Mouse (Mus musculus) erythroblast, embryonic 14.5 days (primary cell): ENCODE results near the gene Iffo2. TPM values are rescaled to one million over a fixed set of nuclear protein-coding genes. Genes with fewer than 3 reads are reported as not detected.

Experiments
- H3K27me3 ChIP-seq: 2 replicates; pipeline ENCODE4 v1.6.1; 2012; ENCODE audit warnings: inconsistent platforms; ENCODE audit not compliant: control insufficient read depth
- H3K36me3 ChIP-seq: 2 replicates; pipeline ENCODE4 v1.6.1; 2012; ENCODE audit warnings: mild to moderate bottlenecking, inconsistent platforms; ENCODE audit not compliant: control insufficient read depth
- H3K4me1 ChIP-seq: 2 replicates; pipeline ENCODE4 v1.6.1; 2012; ENCODE audit warnings: inconsistent platforms; ENCODE audit not compliant: control insufficient read depth
- H3K4me3 ChIP-seq: replicated peaks from 2 replicates; pipeline ENCODE3; 2012; ENCODE audit warnings: moderate library complexity, mild to moderate bottlenecking, inconsistent platforms
- H3K9me3 ChIP-seq: 2 replicates; pipeline ENCODE4 v1.6.1; 2012; ENCODE audit warnings: low read length, inconsistent platforms, mixed read lengths; ENCODE audit not compliant: control insufficient read depth
- GATA1 ChIP-seq: IDR thresholded peaks from 2 replicates; pipeline ENCODE4 v1.6.1; 2012; ENCODE audit warnings: low read length, inconsistent platforms, mixed read lengths
- TAL1 ChIP-seq: IDR thresholded peaks from 3 replicates; pipeline ENCODE4 v1.6.1; 2012; ENCODE audit warnings: low read length, inconsistent platforms, mixed read lengths
- polyA plus RNA-seq: library from polyadenylated mRNA; stranded (reverse); fragments of >175 nt; gene quantifications from 2 replicates; pipeline ENCODE4 v1.2.3, GENCODE M21; 2012

The Iffo2 gene
- polyA plus RNA-seq, 1 experiment = not detected

DNA sequence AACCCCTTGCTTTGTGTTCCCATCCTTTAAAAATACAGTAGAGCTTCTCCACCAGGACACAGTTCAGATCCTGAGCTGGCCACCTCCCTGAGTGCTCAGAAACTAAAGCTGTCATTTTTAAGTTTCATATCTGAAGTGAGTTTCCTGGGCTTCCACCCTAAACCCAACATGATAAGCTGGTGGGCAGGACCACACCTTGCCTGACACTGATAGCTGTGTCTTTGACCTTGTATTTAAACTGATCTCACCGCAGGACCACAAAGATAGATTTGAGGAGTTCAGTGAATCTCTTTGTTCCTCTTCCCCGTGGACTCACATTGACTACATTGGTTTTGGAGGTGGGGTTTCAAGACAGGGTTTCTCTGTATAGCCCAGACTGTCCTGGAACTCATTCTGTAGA lies 17.4 kb upstream of the Iffo2 start:
- no peaks in the 10 kb centered on the region for H3K9me3 ChIP-seq
- no peak for TF ChIP-seq TAL1
- TF ChIP-seq GATA1 = no peak
- peaks cover 8% of the 10 kb centered on the region for H3K4me1 ChIP-seq
- H3K27me3 ChIP-seq = no peaks in the 10 kb centered on the region
- H3K4me3 ChIP-seq = no peak overlapping the region
- no peaks in the 10 kb centered on the region for H3K36me3 ChIP-seq

DNA sequence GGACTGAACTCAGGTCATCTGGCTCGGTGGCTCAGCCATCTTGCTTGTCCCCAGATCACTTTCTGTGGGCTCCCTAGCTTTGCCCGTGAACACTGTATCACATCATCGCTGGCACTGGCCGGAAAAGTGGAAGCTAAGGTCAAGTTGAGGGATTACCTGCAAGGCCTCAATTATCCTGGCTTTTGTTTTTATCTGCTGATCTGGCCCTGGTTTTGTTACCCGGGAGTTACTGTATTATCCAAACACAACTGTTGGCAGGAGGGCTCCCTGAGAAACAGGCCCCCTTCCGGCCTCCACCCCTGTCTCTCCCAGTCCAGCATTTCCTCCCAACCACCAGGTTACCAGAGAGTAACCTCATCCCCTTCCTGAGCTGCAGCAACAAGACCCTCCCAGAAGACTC lies 11.1 kb upstream of the Iffo2 start:
- no peaks in the 10 kb centered on the region for H3K27me3 ChIP-seq
- no peaks in the 10 kb centered on the region for H3K9me3 ChIP-seq
- no peaks in the 10 kb centered on the region for H3K4me1 ChIP-seq
- H3K36me3 ChIP-seq = no peaks in the 10 kb centered on the region
- no peak overlapping the region for H3K4me3 ChIP-seq
- TF ChIP-seq GATA1 (no peak), TAL1 (no peak)

- no peaks in the 10 kb centered on the region for H3K9me3 ChIP-seq
- no peak overlapping the region for H3K4me3 ChIP-seq
- H3K36me3 ChIP-seq = no peaks in the 10 kb centered on the region
- TF ChIP-seq GATA1 (no peak), TAL1 (no peak)
- H3K27me3 ChIP-seq = no peaks in the 10 kb centered on the region
- no peaks in the 10 kb centered on the region for H3K4me1 ChIP-seq
These were observed 8.4 kb upstream of the Iffo2 start for GRCm38 (mm10) chr4:139521926-139522325.

- Histone ChIP-seq H3K4me3 (no peak overlapping the region), H3K27me3 (no peaks in the 10 kb centered on the region), H3K9me3 (no peaks in the 10 kb centered on the region), H3K36me3 (no peaks in the 10 kb centered on the region), H3K4me1 (no peaks in the 10 kb centered on the region)
- TF ChIP-seq GATA1 (no peak), TAL1 (no peak)
These were observed 3.9 kb upstream of the Iffo2 start for GRCm38 (mm10) chr4:139526475-139526874.

DNA sequence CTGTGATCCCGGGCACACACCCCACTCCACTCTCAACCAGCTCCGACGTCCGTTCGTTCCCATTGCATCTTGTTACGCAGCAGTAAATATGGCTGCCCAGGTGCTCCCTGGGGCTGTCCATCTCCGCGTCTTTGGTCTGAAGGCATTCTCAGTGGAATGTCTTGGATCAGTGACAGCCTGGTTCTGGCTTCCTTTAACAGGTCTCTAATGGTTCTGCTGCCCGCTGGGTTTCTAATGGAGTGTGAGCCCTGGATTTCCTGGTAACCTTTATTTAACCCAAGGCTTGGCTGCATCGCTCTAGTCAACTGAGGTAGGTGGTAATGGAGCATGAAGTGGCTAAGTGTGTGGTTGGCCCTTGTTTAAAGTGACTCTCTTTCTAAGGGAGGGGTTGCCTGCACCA lies 1.7 kb downstream of the Iffo2 start:
- H3K4me3 ChIP-seq = no peak overlapping the region
- no peaks in the 10 kb centered on the region for H3K27me3 ChIP-seq
- TF ChIP-seq GATA1 = no peak
- TF ChIP-seq TAL1 = no peak

DNA sequence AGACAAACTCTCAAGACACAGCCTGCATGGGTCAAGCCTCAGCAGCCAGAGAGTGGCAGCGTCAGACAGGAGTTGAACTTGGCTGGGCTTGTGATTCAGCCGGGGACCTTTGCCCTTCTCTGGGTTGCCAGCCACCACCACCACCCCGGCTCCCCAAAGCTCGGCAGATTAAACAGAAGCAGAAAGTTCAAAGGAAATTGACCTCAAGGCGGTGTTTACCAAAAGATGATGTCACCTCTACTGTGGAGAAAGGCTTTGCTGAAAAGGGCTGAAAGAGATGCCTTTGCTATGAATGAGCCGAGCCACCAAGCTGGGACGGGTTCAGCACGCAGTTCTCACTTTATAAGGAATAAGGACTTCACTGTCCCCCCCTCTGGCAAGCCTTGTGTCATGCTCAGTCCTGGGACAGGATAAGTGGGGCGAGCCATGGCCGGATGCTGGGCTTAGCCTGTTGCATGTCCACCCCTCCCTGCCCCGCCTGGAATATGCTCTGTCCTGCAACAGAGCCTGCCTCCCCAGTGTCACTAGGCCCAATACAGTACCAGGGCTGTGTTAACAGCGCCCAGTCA lies 4.9 kb downstream of the Iffo2 start:
- Histone ChIP-seq H3K9me3 (no peaks in the 10 kb centered on the region), H3K4me3 (no peak overlapping the region), H3K4me1 (no peaks in the 10 kb centered on the region), H3K36me3 (no peaks in the 10 kb centered on the region), H3K27me3 (no peaks in the 10 kb centered on the region)
- TF ChIP-seq TAL1 = no peak
- TF ChIP-seq GATA1 = no peak

More for the DNA sequence above, 1.7 kb downstream of the Iffo2 start:
- no peaks in the 10 kb centered on the region for H3K4me1 ChIP-seq
- no peaks in the 10 kb centered on the region for H3K36me3 ChIP-seq
- H3K9me3 ChIP-seq = no peaks in the 10 kb centered on the region

DNA sequence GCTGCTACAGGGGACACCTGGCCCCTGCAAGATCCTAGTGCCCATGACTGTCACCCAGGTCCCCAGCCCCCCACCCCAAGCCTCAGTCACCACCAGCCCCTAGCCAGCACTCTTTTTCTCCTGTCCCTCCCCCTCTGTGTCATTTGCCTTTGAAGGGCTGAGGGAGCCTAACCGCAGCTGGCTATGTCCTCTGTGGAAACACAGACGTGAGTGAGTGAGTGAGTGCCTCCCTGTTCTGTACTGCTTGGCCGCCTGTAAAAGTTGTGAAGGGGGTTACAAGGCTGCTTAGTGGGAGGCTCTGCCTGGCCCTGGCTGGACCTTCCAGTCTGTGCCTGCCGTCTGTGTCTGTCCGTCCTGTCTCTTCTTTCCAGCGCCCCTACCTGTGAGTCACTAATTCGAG lies 5.4 kb downstream of the Iffo2 start:
- TF ChIP-seq GATA1 (no peak), TAL1 (no peak)
- Histone ChIP-seq H3K9me3 (no peaks in the 10 kb centered on the region), H3K36me3 (no peaks in the 10 kb centered on the region), H3K4me1 (no peaks in the 10 kb centered on the region), H3K27me3 (no peaks in the 10 kb centered on the region), H3K4me3 (no peak overlapping the region)

GRCm38 (mm10) chr4:139536706-139537105 lies 6.4 kb downstream of the Iffo2 start:
- Histone ChIP-seq H3K36me3 (no peaks in the 10 kb centered on the region), H3K27me3 (no peaks in the 10 kb centered on the region), H3K4me3 (no peak overlapping the region), H3K9me3 (no peaks in the 10 kb centered on the region), H3K4me1 (no peaks in the 10 kb centered on the region)
- TF ChIP-seq TAL1 (no peak), GATA1 (no peak)

DNA sequence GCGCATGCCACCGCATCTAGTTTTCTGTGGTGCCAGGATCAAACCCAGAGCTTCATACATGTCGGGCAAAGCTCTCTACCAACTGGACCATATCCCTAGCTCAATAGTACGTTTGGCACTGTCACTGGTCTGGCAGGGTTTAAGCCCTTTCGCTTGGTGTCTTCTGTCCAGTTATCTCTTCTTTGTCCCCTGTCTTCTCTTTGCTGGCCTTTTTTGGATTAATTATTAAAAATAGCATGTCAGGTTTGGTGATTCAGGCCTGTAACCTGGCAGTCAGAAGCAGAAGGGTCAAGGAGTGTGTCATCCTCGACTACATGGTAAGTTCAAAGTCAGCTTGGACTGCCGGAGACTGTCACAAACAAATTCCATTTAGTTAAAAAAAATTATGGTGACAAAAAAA lies 10.4 kb downstream of the Iffo2 start:
- Histone ChIP-seq H3K27me3 (no peaks in the 10 kb centered on the region), H3K9me3 (no peaks in the 10 kb centered on the region), H3K4me1 (no peaks in the 10 kb centered on the region), H3K36me3 (no peaks in the 10 kb centered on the region), H3K4me3 (no peak overlapping the region)
- TF ChIP-seq TAL1 (no peak), GATA1 (no peak)

GRCm38 (mm10) chr4:139545791-139546190 lies 15.4 kb downstream of the Iffo2 start:
- H3K9me3 ChIP-seq = no peaks in the 10 kb centered on the region
- no peak for TF ChIP-seq TAL1
- H3K4me1 ChIP-seq = no peaks in the 10 kb centered on the region
- H3K27me3 ChIP-seq = no peaks in the 10 kb centered on the region
- H3K4me3 ChIP-seq = no peak overlapping the region
- H3K36me3 ChIP-seq = no peaks in the 10 kb centered on the region
